Mouse (Mus musculus): ENCODE results near the gene Kbtbd12. TPM values are rescaled to one million over a fixed set of nuclear protein-coding genes. Genes with fewer than 3 reads are reported as not detected.

Kbtbd12 gene
- total RNA-seq, 1 experiment = 0.09 TPM

DNA sequence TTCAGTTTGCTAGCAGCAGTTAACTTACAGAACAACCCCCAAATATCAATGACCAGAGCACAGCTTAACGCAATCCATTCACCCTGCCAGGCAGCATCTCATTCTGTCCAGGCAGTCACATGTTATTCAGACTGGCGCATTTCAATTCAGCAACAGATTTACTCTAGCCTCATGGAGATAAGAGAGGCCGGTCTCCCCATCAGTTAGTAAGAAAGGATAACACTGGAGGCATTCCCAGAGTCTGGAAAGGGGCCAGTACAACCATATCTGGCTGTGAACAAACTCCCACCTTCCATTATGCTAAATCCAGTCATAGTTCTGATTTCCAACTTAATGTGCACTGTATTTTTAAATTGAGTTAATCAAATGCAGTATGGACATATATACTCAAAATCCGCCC, 123.2 kb downstream of the Kbtbd12 start:
- Histone ChIP-seq H3K9me3 (ENCODE audit: control insufficient read depth, insufficient read depth, low read depth, low read length) (no peaks in the 10 kb centered on the region), H3K27ac (ENCODE audit: insufficient read depth, low read depth, low read length, poor library complexity, severe bottlenecking) (no peak overlapping the region), H3K4me1 (ENCODE audit: control insufficient read depth in 2 of 2, insufficient read depth in 2 of 2, low read length in 2 of 2, poor library complexity in 1 of 2) (0 out of 4 replicates have a peak, but pooled peaks cover 0 to 3% of the 10 kb centered on the region in 2 experiments), H3K36me3 (ENCODE audit: control insufficient read depth, insufficient read depth, low read length, poor library complexity, severe bottlenecking) (peaks cover 58% of the 10 kb centered on the region), H3K4me3 (ENCODE audit: insufficient read depth in 1 of 2, low read depth in 1 of 2, low read length in 2 of 2, poor library complexity in 1 of 2, severe bottlenecking in 1 of 2) (no peak overlapping the region), H3K9ac (ENCODE audit: insufficient read depth, low read depth, low read length, poor library complexity, severe bottlenecking) (no peak overlapping the region)
- no peak for DNase-seq (ENCODE audit: low read depth, low spot score)
- in situ Hi-C loops (cut with MboI; ENCODE audit: low sequenced_read_pairs in 2 of 2, unreplicated experiment in 2 of 2) = no loop called here
- no peak for TF ChIP-seq MAFK (IDR thresholded peaks at IDR 0.05; ENCODE audit: insufficient read depth, low read depth, low read length)
- no peak for TF ChIP-seq ZNF384 (IDR thresholded peaks at IDR 0.05; ENCODE audit: low read depth, low read length)
- no peak for TF ChIP-seq ZC3H11A (IDR thresholded peaks at IDR 0.05; ENCODE audit: borderline replicate concordance, low read depth, low read length)
- no peak for TF ChIP-seq HCFC1 (IDR thresholded peaks at IDR 0.05; ENCODE audit: borderline replicate concordance, insufficient read depth, low read length)
- no peak for TF ChIP-seq CHD2 (IDR thresholded peaks at IDR 0.05; ENCODE audit: low read depth, low read length)

DNA sequence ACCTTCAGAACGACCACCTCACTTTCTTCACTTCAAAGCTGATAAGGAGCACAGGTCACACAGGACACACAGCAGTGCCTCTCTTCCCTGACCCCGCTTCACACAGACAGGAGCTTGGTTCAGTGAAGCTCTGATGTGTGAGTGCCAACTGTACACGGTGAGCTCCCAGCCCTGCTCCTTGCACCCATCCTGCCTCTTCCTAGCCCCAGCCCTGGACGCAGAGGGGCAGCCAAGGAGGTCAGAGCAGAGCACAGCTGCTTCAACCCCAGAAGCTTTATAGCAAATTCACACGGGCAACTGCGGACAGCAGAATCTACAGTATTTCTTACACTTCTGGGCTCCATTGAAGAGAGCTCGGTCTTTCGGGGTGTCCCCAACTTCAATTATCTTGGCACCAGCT, 123.8 kb downstream of the Kbtbd12 start:
- Histone ChIP-seq H3K4me3 (ENCODE audit: insufficient read depth in 1 of 2, low read depth in 1 of 2, low read length in 2 of 2, poor library complexity in 1 of 2, severe bottlenecking in 1 of 2) (no peak overlapping the region), H3K9me3 (ENCODE audit: control insufficient read depth, insufficient read depth, low read depth, low read length) (no peaks in the 10 kb centered on the region), H3K4me1 (ENCODE audit: control insufficient read depth in 2 of 2, insufficient read depth in 2 of 2, low read length in 2 of 2, poor library complexity in 1 of 2) (0 out of 4 replicates have a peak, but pooled peaks cover 0 to 3% of the 10 kb centered on the region in 2 experiments), H3K36me3 (ENCODE audit: control insufficient read depth, insufficient read depth, low read length, poor library complexity, severe bottlenecking) (peaks cover 59% of the 10 kb centered on the region), H3K27ac (ENCODE audit: insufficient read depth, low read depth, low read length, poor library complexity, severe bottlenecking) (no peak overlapping the region), H3K9ac (ENCODE audit: insufficient read depth, low read depth, low read length, poor library complexity, severe bottlenecking) (no peak overlapping the region)
- in situ Hi-C loops (cut with MboI; ENCODE audit: low sequenced_read_pairs in 2 of 2, unreplicated experiment in 2 of 2) = no loop called here
- DNase-seq (ENCODE audit: low read depth, low spot score) = no peak
- TF ChIP-seq MAFK (IDR thresholded peaks at IDR 0.05; ENCODE audit: insufficient read depth, low read depth, low read length) (no peak), ZNF384 (IDR thresholded peaks at IDR 0.05; ENCODE audit: low read depth, low read length) (no peak), CHD2 (IDR thresholded peaks at IDR 0.05; ENCODE audit: low read depth, low read length) (no peak), HCFC1 (IDR thresholded peaks at IDR 0.05; ENCODE audit: borderline replicate concordance, insufficient read depth, low read length) (no peak), ZC3H11A (IDR thresholded peaks at IDR 0.05; ENCODE audit: borderline replicate concordance, low read depth, low read length) (no peak)

DNA sequence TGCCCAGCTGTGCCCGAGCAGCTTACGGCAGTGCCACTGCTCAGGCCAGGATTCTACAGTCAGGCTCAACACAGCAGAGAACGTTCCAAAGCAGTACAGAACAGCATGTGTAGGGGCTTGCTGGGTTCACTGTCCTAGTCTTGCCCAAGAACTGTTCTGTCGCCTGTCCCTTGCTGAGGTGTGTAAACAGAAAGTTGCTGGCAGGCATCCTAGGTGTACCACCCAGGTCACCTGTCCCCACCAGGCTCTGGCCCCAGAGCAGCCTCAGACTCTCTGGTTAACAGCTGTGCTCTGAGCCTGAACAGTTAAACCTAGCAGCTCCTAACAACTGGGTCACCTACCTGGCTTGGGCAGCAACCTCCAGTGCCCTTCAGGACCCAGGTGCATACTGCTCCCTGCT, 134.7 kb downstream of the Kbtbd12 start:
- Histone ChIP-seq H3K9me3 (ENCODE audit: control insufficient read depth, insufficient read depth, low read depth, low read length) (no peaks in the 10 kb centered on the region), H3K9ac (ENCODE audit: insufficient read depth, low read depth, low read length, poor library complexity, severe bottlenecking) (no peak overlapping the region), H3K4me3 (ENCODE audit: insufficient read depth in 1 of 2, low read depth in 1 of 2, low read length in 2 of 2, poor library complexity in 1 of 2, severe bottlenecking in 1 of 2) (no peak overlapping the region), H3K4me1 (ENCODE audit: control insufficient read depth in 2 of 2, insufficient read depth in 2 of 2, low read length in 2 of 2, poor library complexity in 1 of 2) (peaks cover 0 to 9% of the 10 kb centered on the region in 2 experiments; a peak in 1 of 4 replicates), H3K27ac (ENCODE audit: insufficient read depth, low read depth, low read length, poor library complexity, severe bottlenecking) (no peak overlapping the region), H3K36me3 (ENCODE audit: control insufficient read depth, insufficient read depth, low read length, poor library complexity, severe bottlenecking) (peaks cover 58% of the 10 kb centered on the region)
- DNase-seq (ENCODE audit: low read depth, low spot score) = no peak
- in situ Hi-C loops (cut with MboI; ENCODE audit: low sequenced_read_pairs in 2 of 2, unreplicated experiment in 2 of 2) = loop anchor here in 1 of 2 experiments (10.0 kb wide), 1 partner anchor 318 kb away; no protein-coding TSS in a partner anchor
- no peak for TF ChIP-seq MAFK (IDR thresholded peaks at IDR 0.05; ENCODE audit: insufficient read depth, low read depth, low read length)
- TF ChIP-seq ZNF384 (IDR thresholded peaks at IDR 0.05; ENCODE audit: low read depth, low read length) = no peak
- no peak for TF ChIP-seq ZC3H11A (IDR thresholded peaks at IDR 0.05; ENCODE audit: borderline replicate concordance, low read depth, low read length)
- TF ChIP-seq CHD2 (IDR thresholded peaks at IDR 0.05; ENCODE audit: low read depth, low read length) = no peak
- TF ChIP-seq HCFC1 (IDR thresholded peaks at IDR 0.05; ENCODE audit: borderline replicate concordance, insufficient read depth, low read length) = no peak

DNA sequence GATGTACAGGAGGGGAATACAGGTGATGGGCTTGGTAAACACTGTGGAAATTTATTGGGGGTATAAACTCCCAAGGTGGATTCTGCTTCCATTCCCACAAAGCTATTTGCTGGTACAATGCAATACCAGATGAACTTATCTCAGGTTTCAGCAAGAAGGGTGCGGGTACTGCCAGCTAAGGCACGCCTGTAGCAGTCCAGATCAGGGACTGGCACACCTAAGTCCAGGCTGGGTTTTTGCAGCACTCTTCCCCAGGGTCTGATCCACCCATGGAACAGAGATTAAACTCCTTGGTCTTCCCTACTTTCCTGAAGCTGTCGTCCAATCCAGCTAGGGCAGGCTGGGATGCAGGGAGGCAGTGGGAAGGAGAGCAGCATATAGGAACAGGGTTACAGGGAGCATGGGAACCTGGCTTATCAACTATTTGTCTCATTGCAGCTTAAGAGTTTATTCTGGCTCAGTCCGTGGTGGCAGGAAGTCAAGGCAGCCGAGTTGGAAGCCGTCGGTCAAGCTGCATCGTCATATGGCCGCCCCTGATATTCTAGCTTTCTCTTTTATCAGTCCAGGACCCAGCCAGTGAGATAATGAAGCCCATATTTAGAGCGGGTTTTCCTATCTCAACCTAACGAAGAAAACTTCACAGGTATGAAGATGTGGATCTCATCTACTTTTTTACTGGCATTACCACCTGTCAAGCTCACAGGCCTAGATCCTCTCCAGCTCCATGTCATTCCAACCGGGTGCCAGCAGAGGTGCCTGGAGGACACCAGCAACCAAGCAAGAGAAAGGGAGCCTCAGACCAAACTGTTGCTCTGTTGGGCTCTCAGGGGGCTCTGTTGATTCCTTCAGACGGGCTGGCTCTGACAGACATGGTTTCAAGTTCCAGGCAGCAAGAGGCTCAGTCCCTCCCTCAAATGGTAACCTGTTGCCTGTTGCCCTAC, 135.4 kb downstream of the Kbtbd12 start:
- DNase-seq (ENCODE audit: low read depth, low spot score) = no peak
- H3K36me3 ChIP-seq (ENCODE audit: control insufficient read depth, insufficient read depth, low read length, poor library complexity, severe bottlenecking) = peaks cover 56% of the 10 kb centered on the region
- in situ Hi-C loops (cut with MboI; ENCODE audit: low sequenced_read_pairs in 2 of 2, unreplicated experiment in 2 of 2) = loop anchor here in 1 of 2 experiments (10.0 kb wide), 1 partner anchor 317 kb away; no protein-coding TSS in a partner anchor
- H3K9ac ChIP-seq (ENCODE audit: insufficient read depth, low read depth, low read length, poor library complexity, severe bottlenecking) = no peak overlapping the region
- no peak overlapping the region for H3K4me3 ChIP-seq (ENCODE audit: insufficient read depth in 1 of 2, low read depth in 1 of 2, low read length in 2 of 2, poor library complexity in 1 of 2, severe bottlenecking in 1 of 2)
- H3K4me1 ChIP-seq (ENCODE audit: control insufficient read depth in 2 of 2, insufficient read depth in 2 of 2, low read length in 2 of 2, poor library complexity in 1 of 2) = peaks cover 0 to 9% of the 10 kb centered on the region in 2 experiments; a peak in 1 of 4 replicates
- H3K9me3 ChIP-seq (ENCODE audit: control insufficient read depth, insufficient read depth, low read depth, low read length) = no peaks in the 10 kb centered on the region
- no peak overlapping the region for H3K27ac ChIP-seq (ENCODE audit: insufficient read depth, low read depth, low read length, poor library complexity, severe bottlenecking)
- no peak for TF ChIP-seq MAFK (IDR thresholded peaks at IDR 0.05; ENCODE audit: insufficient read depth, low read depth, low read length)
- TF ChIP-seq CHD2 (IDR thresholded peaks at IDR 0.05; ENCODE audit: low read depth, low read length) = no peak
- no peak for TF ChIP-seq HCFC1 (IDR thresholded peaks at IDR 0.05; ENCODE audit: borderline replicate concordance, insufficient read depth, low read length)
- TF ChIP-seq ZNF384 (IDR thresholded peaks at IDR 0.05; ENCODE audit: low read depth, low read length) = no peak
- TF ChIP-seq ZC3H11A (IDR thresholded peaks at IDR 0.05; ENCODE audit: borderline replicate concordance, low read depth, low read length) = no peak
